Mouse (Mus musculus): ENCODE results near the gene Fshr.

Fshr gene

DNA sequence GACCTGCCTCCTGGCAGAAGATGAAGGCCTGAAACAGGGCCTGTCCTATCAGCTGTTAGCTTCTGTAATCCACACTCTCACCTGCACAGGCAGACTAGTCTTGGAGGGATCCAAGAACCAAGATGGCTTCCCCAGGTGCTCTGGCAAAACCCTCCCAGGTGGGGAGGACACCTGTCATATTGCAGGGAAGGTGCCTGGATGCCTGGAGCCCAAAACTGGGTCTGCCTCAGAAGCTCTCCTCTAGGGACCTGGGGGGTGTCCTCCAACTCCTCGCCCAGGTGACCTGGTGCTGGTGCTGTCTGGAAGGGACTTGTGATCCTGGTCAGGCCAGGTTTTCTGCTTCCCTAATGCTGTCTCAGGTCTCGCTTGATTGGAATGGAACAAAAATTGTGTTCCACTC lies 167.5 kb downstream of the Fshr start:
- no peak for DNase-seq

- DNase-seq = no peak
Measured at GRCm38 (mm10) chr17:89019518-89019917, 181.0 kb downstream of the Fshr start.

DNA sequence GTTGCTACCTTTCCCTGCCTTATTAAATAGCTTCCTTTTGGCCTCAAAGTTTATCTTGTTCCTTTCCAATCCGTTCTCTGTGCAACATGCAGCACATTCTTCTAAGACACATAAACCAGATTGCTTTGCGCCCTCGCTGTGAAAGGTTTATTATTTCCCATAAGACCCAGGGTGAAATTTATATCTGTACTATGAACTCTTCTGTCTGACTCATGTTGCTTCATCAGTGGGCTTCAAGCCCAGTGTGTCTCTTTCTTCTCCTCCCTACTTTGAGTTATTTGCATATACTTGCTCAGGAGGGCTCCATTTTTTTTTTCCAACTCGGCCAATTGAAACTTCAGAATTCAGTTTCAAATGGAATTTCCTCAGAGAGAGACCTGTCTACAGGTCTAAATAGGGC lies 183.5 kb downstream of the Fshr start:
- DNase-seq = peak; percentile 46 to 48

DNA sequence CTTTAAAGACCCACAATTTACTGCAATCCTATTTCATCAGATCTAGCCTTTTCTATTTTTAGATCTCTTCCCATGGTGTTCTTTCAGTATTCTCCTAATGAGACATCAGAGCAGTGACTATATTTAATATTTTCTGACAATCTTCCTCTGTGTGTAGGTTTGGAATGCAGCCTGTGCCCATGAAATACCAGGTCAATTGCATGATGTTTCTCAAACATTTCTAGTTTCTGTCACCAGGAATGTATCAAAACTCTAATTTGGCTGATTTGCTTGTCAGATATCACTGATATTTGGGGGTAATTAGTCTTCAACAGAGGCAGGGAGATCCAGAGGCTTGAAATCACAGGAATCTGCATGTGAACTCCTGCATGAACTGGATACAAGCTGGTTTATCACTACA lies 186.8 kb downstream of the Fshr start:
- no peak for DNase-seq

- no peak for DNase-seq
Measured at GRCm38 (mm10) chr17:89009117-89009516, 191.4 kb downstream of the Fshr start.

GRCm38 (mm10) chr17:89008680-89009079 lies 191.8 kb downstream of the Fshr start:
- no peak for DNase-seq

DNA sequence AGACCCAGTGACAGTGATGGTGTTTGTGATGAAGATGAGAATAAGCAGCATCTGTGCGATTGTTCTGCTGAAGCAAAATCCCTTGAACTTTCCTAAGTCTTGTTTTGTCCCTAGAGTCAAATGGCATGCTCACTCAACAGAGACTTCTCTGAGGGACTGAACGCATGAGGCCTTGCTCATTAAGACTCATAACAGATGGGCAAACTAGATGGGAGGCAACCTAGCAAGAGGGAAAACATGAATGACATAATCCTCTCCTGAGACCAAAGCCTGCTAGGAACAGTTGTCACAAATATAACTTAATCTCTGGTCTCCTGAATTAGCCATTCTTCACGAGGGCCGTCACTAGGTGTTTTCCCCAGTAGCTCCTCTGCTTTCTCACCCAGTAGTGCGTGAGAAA lies 194.5 kb downstream of the Fshr start:
- no peak for DNase-seq

DNA sequence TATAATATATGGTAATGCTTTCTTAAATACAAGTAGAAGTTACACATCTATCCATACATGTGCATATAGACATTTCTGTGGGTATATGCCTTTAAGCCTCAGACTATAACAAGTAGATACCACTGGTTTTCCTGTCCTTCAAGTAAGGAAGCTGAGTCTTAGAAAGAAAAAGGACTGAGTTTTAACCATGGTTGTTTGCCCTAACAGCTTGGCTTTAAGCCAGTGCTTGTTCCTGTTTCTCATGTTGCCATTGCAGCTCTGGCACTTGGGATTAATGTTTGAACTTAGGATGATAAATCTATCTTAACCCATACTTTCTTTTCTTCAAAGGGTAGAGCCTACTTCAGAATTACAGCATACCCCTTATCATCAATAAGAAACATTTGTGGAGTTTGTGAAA lies 200.6 kb downstream of the Fshr start:
- no peak for DNase-seq

DNA sequence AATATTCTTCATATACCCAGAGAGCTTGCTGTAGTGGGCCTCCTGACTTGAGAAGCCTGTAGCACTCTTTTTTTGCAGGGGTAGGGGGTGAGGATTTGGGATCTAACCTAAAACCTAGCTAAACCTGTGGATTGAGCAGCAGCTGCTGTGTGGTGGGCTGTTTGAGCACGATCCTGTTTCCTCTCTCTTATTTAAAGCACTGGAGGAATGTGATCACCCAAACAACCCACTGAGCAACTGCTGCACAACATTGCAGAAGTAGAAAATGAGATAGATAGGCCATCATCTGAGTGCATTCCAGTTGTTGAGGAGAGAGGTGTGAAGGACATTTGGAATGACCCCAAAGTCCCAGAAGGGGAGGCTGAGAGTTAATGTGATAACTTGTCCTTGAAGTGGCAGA lies 202.2 kb downstream of the Fshr start:
- DNase-seq = no peak

GRCm38 (mm10) chr17:88991238-88991637 lies 209.2 kb downstream of the Fshr start:
- DNase-seq = no peak

DNA sequence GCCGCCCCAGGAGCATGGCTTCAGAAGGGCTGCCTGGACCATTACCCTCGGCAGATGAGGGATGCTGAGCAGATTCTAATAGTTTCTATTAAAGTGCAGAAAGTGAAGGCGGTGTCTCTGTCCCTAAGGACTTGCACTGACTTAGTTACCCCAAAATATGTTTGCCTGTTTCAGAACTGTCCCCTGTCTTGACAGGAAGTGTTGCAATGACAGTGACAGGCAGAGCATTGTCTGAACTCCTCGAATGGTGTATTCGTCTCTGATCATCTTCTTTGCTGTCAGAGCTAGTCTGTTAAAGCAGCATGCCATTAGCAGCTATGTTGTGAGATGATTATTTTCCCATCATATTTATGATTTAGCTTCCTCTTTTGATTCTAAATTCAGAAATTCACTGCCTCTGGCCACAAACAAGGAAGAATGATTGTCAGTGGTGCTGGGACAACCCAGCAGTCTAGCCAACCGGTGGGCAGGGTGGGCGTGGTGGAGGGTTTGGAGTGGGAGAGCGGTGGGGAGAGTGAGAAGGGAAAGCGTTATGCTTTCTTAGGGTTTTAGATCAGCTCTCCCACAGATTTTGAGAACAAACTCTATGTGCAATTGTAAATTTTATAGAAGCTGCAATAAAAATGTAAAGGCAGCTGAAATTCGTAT lies 219.6 kb downstream of the Fshr start:
- DNase-seq = no peak

GRCm38 (mm10) chr17:88974538-88974937 lies 225.9 kb downstream of the Fshr start:
- no peak for DNase-seq

GRCm38 (mm10) chr17:88966028-88966427 lies 234.4 kb downstream of the Fshr start:
- no peak for DNase-seq

DNA sequence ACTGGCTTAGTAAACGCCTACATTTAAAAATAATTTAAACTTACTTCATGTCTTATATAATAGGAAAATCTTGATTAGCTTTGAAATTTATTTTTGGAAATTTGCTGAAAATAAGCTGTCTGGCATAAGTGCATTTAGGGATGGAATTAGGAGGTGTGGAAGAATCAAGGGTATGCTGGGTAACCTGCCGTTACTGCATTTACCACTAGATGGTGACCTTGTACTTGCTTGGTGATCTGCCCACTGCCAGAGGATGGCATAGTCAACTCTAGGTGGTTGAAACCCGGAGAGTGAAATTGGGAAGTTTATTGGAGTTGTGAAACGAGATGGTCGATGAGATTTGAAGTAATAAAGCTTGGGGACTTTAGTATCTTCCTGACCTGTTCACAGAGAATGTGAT lies 246.5 kb downstream of the Fshr start:
- peak; percentile 26 to 39 for DNase-seq

DNA sequence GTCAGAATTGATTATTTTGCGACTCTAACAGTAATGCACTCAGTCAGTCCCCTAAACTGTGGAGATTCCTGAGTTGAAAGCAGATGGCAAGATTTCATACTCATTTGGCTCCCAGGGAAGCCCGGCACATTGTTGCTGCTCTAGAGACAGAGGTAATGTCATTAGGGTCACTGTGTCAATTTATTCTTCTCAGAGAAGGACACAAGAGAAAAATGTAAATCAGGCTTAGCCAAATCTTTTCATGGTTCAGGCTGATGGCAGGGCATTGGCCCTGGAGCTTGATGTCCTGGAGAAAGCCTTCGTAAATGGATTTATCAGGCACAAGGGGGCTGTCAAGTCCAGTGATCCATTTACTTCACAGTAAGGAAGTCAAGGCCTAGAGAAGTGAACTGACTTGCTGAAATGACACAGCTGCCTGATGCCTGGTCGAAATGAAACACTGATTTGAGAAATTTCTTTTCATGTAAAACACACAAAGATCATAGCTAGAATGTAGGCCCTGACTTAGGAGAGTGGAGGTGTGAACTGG lies 262.3 kb downstream of the Fshr start:
- DNase-seq = peak in 1 of 2 experiments; percentile 7

DNA sequence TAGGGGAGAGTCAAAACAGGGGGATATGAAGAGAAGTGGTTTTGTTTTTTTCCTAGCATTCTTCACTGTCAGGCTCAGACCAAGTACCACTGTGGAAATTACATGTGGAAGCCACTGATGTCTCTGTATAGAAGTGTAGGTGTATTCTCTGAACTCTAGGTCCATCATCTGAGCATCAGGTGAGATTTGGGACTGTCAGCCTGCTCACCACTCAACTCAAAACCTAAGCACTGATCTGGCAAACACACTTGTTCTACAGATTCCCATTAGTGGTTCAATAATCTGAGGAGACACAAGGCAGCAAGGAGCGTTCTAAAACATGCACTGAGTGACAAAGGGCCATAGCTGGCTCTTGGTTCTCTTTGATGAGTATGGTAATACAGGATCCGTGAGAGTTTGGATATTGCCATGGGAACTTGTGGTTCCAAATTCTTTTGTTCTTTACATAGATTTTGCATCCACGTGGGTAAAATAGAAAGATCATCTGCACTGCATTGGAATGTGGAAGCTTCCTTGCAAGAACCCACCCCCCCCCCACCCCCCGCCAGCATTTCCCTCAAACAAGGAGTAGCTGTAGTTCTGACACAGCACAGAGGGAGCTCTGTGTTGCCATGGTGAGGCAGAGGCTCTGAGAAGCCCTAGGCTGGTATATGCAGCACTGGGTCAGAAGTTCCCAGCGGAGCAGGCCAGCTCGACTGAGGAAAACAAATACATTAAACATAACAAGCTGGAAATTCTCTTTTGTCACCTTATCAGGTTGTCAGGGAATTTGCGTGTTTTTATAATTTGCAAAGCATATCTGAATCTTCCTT lies 262.9 kb downstream of the Fshr start:
- peak in 1 of 2 experiments; percentile 4 for DNase-seq

DNA sequence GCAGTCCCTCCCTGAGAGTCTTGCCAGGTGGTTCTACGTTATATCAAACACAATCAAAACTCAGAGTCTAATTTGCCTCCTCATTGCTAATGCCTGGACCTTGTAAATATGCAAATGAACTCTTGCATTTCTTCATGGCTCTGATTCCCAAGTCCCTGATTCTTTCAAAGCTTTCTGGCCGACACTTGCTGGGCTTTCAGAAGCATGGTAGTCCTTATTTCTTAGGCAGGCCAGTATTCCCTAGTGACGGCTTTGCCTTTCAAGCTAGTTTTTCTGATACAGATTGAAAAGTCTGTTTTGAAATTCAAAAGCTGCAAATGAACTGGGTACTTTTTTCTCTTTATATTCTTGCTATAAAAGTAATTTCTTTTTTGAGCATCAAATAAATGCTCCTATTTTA lies 263.5 kb downstream of the Fshr start:
- DNase-seq = no peak
